Mouse (Mus musculus) 416B (cell line): ENCODE results near the gene Krtap8-1.

Experiments used
- DNase-seq: peaks from one replicate; pipeline ENCODE4 v3.0.0; 2011; ENCODE audit warnings: low read depth

The Krtap8-1 gene

DNA sequence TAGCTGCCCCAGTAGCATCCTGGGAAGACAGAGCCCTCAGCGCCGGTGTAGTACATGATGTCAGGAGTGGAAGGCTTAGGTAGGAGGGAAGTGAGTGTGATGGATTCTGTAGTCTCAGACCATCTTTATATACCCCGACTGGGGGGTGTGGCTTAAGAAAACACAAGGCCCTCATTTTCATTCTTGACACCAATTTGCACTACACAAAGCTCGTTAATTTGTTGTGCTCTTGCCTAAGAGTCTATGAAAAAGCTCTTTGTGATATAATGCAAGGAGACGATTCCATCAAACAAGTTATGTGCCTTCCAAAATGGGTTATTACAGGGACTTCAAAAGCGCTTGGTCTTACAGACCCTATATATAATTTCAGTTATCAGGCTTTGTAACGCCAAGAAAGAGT is at the start of gene Krtap8-1:
TSS of gene Krtap8-1 (minus strand) at position 101 of the 400 bp plus-strand sequence.
- no peak for DNase-seq

DNA sequence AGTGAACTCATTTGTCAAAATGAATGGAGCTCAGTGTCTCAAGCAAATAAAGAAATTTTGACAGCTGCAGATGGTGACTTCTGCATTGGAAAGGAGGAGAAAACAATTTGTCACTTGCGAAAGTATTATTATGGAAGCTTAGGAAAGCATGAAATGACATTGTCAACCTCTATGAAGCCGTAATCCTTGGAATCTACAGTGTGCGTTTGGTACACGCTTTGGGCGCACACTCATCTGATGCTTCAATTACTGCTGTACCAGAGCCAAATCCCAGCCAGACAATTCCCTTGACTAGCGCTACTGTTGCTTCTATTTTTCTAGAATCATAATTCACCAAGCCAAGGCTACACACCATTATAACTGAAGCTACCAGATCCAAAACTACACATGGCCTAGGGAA is 49.6 kb upstream of the Krtap8-1 start:
- no peak for DNase-seq

DNA sequence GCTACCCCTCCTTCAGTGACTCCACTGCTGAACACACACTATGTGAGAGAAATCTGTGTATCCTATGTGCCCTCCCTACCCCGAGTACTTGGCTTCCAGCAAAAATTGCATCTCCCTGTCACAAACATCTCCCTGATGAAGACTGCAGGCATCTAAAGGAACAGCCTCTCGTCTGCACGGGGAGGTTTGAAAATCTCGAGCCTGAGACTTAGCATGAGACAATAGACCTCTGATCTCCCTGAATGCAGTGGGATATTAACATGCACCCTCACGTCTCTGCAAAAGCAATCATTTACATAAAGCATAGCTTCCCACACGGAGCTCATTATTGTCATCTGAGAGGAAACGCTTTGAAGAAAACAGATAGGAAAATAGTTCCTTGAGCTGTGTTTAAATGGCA is 42.8 kb upstream of the Krtap8-1 start:
- DNase-seq: no peak

DNA sequence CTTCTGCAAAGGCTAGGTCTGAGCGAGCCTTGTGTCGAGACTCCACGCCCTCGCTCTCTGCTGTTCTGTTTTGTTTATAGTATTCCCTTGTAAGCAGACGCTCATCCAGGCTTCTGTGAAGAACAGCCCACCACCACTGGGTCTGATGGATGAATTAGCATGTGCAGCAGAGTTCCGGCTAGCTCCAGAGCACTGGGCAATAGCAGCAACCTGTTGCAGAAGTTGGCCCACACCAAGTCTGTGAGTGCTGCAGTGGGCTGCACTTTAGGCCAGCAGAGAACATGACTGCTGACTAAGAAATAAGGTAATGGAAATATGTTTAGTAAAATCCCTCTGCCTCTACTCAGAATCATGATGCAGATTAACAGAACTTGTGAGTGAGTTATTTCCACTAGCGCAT is 42.1 kb upstream of the Krtap8-1 start:
- no peak for DNase-seq

DNA sequence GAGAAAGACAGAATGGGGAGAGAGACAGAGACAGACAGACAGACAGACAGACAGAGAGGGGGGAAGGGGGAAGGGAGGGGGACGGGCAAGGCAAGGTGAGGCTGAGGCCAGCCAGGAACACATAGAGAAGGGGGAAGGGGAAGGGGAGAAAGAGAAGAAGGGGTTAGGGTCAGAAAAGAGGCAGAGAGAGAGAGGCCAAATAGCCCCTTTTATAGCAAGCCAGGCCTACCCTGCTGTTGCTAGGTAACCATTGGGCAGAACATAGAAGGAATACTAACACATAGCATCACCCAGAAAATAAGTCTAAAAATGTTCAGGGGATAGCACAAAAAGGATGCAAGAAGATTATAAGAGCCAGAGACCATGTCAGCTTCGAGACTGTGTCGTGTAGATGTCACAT is 40.6 kb upstream of the Krtap8-1 start:
- no peak for DNase-seq

DNA sequence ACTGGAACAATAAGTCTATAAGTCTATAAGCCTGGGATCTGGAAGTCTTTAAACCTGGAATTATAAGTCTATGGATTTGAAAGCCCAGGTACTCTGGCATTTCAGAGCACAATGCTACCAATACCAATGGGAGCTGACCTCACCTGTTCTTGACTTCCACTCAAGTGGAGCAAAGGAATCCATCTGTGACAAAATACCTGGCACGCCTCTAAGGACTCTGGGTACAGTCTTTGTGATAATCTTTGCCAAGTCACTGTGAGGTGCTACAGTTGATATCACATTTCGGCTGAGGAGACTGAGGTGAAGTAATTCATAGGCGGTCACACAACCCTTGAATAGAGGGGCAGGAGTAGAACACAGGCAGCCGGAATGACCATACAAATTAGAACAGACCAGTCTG is 33.2 kb upstream of the Krtap8-1 start:
- no peak for DNase-seq

DNA sequence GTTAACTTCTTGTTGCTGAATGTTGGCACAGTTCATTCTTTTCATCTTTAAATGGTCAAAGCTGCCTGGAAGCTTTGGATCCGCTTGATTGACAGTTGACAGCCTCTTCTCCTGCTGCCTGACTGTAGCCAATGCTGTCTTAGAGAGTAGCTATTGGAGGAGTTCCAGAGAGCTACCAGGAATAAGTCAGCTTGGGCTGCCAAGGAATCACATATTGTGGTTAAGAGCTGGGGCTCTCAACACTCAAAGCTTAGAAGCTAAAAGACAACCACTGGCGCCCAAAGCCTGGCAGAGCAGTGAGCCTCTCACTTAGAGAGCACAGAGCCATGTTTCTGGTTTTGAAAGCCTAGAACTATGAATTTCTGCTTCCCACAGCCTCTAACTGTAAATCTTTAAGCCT is 32.8 kb upstream of the Krtap8-1 start:
- DNase-seq: no peak

DNA sequence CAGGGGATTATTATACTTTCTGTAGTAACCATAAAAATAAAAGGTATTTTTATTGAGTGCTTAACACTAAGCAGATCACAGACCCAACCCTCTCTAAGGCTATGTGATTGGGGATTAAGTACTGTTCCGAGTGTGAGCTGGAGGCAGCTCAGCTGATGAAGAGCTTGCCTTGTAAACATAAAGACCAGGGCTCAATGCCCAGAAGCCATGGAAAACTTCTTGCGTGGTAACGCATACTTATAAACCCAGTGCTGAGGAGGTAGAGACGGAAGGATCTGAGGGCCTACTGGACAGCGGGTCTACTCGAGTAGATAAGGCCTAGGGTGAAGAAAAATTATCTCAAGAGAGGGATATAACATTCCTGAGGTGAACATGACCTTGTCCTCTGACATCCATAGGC is 32.3 kb upstream of the Krtap8-1 start:
- DNase-seq: no peak

DNA sequence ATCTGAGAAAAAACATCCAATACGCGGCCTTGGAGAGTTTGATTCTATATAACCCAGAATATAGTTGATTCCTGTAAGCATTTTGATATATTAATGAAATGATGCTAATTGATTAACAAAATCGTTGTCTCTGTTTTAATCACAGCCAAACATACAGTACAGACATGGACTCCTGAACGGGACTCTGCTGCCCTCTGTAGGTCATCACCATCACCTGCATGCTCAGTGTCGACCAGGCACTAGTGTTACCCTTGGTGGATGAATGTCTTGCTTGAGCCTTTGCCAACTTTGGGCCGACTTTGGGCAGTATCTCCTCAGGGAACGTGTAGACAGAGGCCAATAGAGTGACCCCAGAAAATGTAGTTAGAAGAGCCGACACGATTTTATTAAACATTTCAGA is 29.9 kb upstream of the Krtap8-1 start:
- DNase-seq: peak; percentile 44

DNA sequence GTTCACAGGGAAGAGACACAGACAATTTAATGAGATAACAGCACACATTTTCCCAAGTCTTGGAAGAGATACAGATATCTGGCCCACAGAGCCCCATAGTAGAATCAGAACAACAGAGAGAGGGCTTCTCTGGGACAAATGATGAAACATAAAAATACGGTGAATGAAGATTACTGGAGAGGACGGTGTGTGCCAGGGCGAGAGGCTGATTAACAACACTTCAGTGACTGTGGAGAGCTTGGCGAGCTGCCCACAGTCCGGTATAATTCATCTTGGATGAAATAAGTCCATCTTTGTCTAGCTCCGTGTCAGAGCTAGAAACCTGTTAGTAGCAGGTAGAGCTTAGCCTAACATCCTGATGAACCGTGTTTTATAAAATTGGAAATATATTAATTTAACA is 25.7 kb upstream of the Krtap8-1 start:
- DNase-seq: no peak

DNA sequence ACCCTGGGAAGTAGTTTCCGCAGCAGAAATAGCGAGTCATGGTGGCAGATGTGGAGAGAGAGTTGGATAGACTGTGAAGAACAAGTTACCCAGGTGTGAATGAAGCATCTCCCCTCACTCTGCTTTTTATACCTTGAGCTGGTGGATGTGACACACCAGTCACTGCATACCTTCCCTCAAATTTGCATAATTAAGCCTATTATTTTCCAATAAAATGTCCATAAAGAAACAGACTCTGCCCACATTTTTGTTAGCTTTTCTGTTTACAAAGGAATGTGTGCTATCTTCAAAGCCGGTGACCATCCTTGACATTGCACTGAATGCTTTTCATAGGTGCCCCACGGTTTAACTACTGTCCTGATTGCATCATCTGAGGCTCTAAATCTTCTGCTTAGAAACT is 20.5 kb upstream of the Krtap8-1 start, which contains the start of gene Krtap7-1:
TSS of gene Krtap7-1 (minus strand) at position 101 of the 400 bp plus-strand sequence.
- no peak for DNase-seq

DNA sequence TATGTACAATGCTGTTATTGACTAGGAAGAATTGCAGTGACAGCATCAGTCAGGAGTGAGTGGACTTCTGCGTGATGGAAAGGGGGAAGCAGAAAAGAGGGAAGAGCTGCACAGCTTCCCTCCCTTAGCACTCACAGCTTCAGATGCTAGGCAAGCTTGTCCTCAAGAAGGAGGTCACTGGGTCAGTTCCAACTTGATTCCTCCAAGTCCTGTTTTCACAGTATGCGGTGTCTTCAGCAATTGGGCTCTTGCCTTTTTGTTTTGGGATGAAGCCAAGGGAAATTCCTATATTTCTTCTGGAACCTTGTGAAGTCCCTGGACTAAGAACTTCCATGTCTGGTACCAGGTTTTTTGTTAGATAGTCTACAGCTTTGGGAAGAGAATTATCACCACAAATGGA is 15.8 kb upstream of the Krtap8-1 start:
- DNase-seq: no peak

DNA sequence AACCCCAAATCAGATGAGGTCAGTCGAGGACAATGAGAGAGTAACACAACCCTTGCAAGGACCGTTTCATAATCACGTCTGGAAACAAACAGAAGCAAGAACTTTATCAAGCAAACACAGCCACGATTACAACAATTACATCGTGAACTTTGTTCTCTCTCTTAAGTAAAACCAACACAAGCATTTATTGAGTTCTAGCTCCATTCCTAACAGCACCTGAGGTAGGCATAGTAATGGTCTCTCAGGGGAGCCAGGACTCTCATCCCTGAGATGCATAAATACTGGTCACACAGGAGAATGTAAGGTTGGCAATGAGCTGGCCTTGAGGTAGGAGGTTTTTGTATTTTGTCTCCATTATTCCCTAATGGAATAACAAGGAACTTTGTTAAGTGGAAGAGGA is 14.1 kb upstream of the Krtap8-1 start:
- no peak for DNase-seq

DNA sequence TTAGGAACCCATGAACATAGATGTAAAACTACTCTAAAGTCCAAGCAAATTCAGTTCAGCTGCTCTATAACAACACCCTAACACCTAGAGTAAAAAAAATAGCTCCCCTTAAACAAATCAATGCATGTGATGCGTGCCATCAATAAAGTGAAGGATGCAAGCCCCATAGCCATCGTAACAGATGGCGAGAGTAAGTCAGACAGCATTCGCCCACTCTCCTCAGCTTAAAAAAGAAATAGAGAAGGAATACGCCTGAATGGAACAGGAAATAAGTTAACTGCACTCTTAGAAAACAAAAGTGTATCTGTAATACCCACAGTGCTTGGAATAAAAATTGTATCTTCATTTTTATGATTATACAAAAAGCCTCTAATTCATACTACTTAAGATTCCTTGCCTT is 9.2 kb upstream of the Krtap8-1 start:
- DNase-seq: no peak

DNA sequence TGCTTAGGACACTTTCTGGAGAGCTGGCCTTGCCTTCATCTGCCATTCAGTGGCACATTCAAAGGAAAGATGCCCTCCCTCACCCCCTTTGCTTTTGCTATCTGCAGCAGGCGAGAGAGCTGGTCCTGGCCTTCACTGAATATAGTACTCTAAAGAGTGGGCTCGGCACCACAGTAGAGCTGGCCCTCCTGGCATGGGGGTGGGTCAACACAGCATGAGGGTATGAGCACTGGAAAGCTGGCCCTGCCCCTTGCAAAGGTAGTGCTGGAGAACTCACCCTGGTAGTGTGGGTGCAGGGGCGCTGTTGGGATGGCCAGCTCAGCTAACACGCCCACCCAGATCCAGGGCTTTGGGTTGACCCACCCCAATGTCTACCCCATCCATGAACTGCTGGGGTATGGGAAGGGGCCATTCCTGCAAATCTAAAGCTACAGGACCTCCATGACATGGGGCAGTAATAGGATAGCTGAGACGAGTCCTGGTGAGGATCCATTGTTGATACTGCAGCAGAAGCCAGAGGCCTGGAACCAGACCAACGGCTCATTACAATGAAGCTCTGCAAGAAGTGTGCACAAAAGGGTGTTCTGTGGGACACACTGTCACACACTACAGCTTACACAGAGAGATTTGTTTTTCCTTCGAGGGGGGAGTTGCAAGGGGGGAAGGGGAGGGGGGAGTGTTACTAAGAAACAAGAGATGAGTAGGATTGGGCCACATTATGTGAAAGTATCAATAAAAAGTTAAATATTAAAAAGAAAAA is 7.8 kb upstream of the Krtap8-1 start:
- no peak for DNase-seq

DNA sequence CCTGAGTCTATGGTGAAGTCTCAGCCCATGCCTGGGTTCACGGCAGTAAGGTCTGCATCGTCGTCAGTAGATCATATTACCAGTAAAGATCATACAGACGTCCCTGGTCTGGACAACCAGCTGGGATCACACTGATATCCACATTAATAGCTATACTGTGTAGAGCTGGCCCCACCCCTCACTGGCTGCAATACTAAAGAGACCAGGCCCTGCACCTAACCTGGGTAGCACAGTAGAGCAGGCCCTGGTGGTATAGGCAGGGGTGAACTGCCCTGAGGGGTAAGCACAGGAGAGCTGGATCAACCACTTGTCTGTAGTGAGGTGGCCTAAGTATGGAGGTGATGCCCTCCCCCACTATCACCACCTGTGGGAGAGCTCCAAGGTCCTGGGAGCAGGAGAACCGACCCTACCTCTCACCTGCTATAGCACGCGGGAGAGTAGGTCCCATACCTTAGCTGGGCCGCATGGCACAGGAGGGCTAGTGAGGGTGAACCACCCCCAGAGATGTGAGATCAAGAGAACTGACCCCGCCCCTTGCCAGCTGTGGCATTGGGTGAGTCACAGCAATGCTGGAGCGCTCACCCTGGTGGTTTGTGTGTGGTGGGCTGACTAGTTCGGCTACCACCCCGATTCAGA is 10.0 kb downstream of the Krtap8-1 start:
- DNase-seq: no peak

DNA sequence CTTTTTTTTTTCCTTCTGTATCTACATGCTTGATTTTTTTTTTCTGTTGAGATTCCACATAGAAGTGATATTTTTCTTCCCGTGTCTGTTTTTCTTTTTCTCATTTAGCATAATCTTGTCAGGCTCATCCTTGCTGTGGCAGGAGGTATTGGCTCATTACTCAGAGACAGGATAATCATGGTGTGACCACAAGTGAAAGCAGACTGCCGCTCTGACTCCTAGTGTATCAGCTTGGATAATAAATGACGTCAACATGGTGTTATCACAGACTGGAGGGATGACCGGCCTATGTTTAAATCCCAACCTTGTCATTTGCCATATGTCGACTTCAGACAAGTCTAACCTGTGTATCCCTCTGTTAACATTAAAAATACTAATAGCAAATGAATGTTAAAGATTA is 26.6 kb downstream of the Krtap8-1 start:
- DNase-seq: no peak
